29 mouse cellular contexts compared by ENCODE assay signal in the genomic region with DNA sequence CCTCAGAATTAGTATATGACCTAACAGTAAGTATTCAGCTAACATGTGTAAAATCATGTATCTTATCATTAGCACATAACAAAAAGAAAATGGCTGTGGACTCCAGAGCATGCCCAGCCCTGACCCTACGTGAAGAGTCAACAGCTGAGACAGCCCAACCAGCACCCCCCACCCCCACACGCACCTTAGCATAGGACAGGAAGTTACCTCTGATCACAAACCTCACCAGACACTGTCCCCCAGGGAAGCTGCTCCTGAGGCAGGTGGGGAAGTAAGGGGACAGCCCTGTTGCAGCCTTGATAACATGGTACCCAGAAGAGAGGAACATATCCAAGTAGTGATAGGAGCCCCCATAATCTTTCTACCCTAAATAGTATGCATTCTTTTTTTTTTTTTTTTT. TPM values are rescaled to one million over a fixed set of nuclear protein-coding genes. Genes with fewer than 3 reads are reported as not detected.
DNase-seq lines count a peak whose midpoint lies in the region; ATAC-seq lines count a peak whose summit lies in the region.
"Had no signal": no experiment of that assay in that cellular context is flagged by ENCODE, and none has a peak within 500 bp of the region (broad histone marks: within the 10 kb centered on the region; RNA-seq: fewer than 3 reads in every experiment).

No protein-coding gene starts in this region.

- DNase-seq in testis, postnatal 10 days (ENCODE audit: low spot score), result peak; percentile 29
- no peak for DNase-seq in testis, postnatal 14 days (ENCODE audit: low spot score)
- peak; percentile 23 for DNase-seq in T-cell, adult 2 months (ENCODE audit: low spot score)
- no peak for DNase-seq in right cerebral cortex, postnatal 25 days
- DNase-seq in spleen, postnatal 36 days (ENCODE audit: low spot score in 2 of 2), result no peak
- DNase-seq: adrenal gland, postnatal 10 days; adrenal gland, postnatal 36 days; B cell, adult 2 months; cerebellum, adult 18-20 months; cerebellum, adult 9-10 months; cerebellum, postnatal 14 days; forebrain, postnatal 0 days; gastrocnemius, adult 2 months; gastrocnemius, postnatal 25 days had no signal

- ATAC-seq in CD4-positive, CD25-positive, alpha-beta regulatory T cell, adult 4 months, result peak; percentile 81
- ATAC-seq in inflammation-experienced regulatory T-cells, adult 6 months, result peak; percentile 67
- ATAC-seq: forebrain, embryonic 13.5 days; forebrain, postnatal 0 days; intestine, embryonic 16.5 days had no signal

RNA-seq across cellular contexts. Expression of a gene that starts 9.2 kb away (rescaled TPM):
- 1 to 10 TPM; 4.5 to 7.0 TPM for polyA plus RNA-seq in CD4-positive, CD25-positive, alpha-beta regulatory T cell, adult 4 months (2017; shearing (Covaris generic))
- polyA plus RNA-seq in inflammation-experienced regulatory T-cells, adult 6 months (2017; shearing (Covaris generic)), result 1 to 10 TPM; 5.4 to 6.2 (median 5.6) TPM

RNA-seq across cellular contexts. Expression of a gene that starts 50.7 kb away (rescaled TPM):
- under 1 TPM in 1 of 2 experiments, not detected in 1; 0.31 TPM for polyA plus RNA-seq in CD4-positive, CD25-positive, alpha-beta regulatory T cell, adult 4 months (2017; shearing (Covaris generic))
- under 1 TPM; 0.21 to 0.57 (median 0.28) TPM for polyA plus RNA-seq in inflammation-experienced regulatory T-cells, adult 6 months (2017; shearing (Covaris generic))

RNA-seq across cellular contexts. Expression of a gene that starts 51.8 kb away (rescaled TPM):
- polyA plus RNA-seq in CD4-positive, CD25-positive, alpha-beta regulatory T cell, adult 4 months (2017; shearing (Covaris generic)), result under 1 TPM in 1 of 2 experiments, not detected in 1; 0.12 TPM
- not detected for polyA plus RNA-seq in inflammation-experienced regulatory T-cells, adult 6 months (2017; shearing (Covaris generic))
- polyA plus RNA-seq: embryonic facial prominence, embryonic 11.5 days; embryonic facial prominence, embryonic 14.5 days; forebrain, embryonic 10.5 days; forebrain, embryonic 13.5 days; forebrain, postnatal 0 days; heart, embryonic 10.5 days; heart, embryonic 14.5 days; hindbrain, embryonic 12.5 days; hindbrain, embryonic 15.5 days; intestine, embryonic 16.5 days had no signal

RNA-seq across cellular contexts. Expression of a gene that starts 55.9 kb away (rescaled TPM):
- polyA plus RNA-seq in CD4-positive, CD25-positive, alpha-beta regulatory T cell, adult 4 months (2017; shearing (Covaris generic)), result under 1 TPM in 1 of 2 experiments, not detected in 1; 0.16 TPM
- not detected for polyA plus RNA-seq in inflammation-experienced regulatory T-cells, adult 6 months (2017; shearing (Covaris generic))
- polyA plus RNA-seq: embryonic facial prominence, embryonic 11.5 days; forebrain, embryonic 10.5 days; forebrain, embryonic 13.5 days; forebrain, postnatal 0 days; frontal cortex, adult 2 months; gonadal fat pad, adult 2 months; heart, adult 2 months; heart, embryonic 10.5 days; heart, postnatal 0 days; hindbrain, embryonic 12.5 days; hindbrain, embryonic 15.5 days had no signal

Comparison
In these comparisons a context has a peak if more than half of its experiments do, and no peak if none do; other contexts are left out.
1. DNase-seq: peak in testis, postnatal 10 days (single experiment) and T-cell, adult 2 months (single experiment); none in testis, postnatal 14 days (single experiment), right cerebral cortex, postnatal 25 days (single experiment) and spleen, postnatal 36 days (0 of 2).